Mouse (Mus musculus) right cerebral cortex, adult 2 months (tissue): ENCODE measurements around the gene Pxmp4.

Experiments
- DNase-seq, 2 experiments: peaks; one replicate each; pipeline ENCODE4 v3.0.0; 2021 to 2022; ENCODE audit warnings: low spot score in 2 of 2

The Pxmp4 gene

GRCm38 (mm10) chr2:154546711-154547110 lies 56.8 kb downstream of the Pxmp4 start, which contains the start of gene 1700003F12Rik:
Gene 1700003F12Rik (plus strand): TSS chr2:154547085.
- DNase-seq = no peak

GRCm38 (mm10) chr2:154543567-154544347 lies 59.8 kb downstream of the Pxmp4 start:
- peak; percentile 51 to 72 for DNase-seq

GRCm38 (mm10) chr2:154541630-154542029 lies 61.9 kb downstream of the Pxmp4 start:
- DNase-seq = no peak

- peak; percentile 72 to 74 for DNase-seq
Observed at GRCm38 (mm10) chr2:154539720-154540119, 63.8 kb downstream of the Pxmp4 start.

GRCm38 (mm10) chr2:154538710-154539109 lies 64.8 kb downstream of the Pxmp4 start:
- DNase-seq = no peak

GRCm38 (mm10) chr2:154538310-154538709 lies 65.2 kb downstream of the Pxmp4 start:
- DNase-seq = peak; percentile 63 to 72
